Mouse (Mus musculus): Measurements from ENCODE around the gene Nsun6. TPM values are rescaled to one million over a fixed set of nuclear protein-coding genes. Genes with fewer than 3 reads are reported as not detected.

Nsun6 gene
- polyA plus RNA-seq, 1 experiment from 2014 or later, result 14.2 TPM

DNA sequence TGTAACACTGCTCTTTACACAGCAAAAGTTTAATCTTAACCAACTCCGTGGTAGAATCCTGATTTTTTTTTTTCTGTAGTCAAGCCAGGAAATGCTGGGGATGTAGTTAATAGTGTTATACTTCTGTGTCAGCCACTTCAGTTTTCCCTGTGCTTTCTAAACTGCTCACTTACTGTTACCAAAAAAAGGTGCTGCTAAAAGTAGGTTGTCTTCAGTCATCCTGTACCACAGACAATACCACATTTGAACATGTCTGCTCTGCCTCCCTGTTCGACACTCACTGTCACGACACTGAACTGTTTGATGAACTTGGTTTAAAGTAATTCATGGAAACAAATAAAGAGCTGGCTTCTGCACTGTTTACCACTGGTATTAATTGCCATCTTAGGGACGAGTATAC is 66.4 kb downstream of the Nsun6 start:
- H3K4me1 ChIP-seq, result no peaks in the 10 kb centered on the region
- no peak overlapping the region for H3K4me2 ChIP-seq (replicated peaks)
- no peak overlapping the region for H3K4me3 ChIP-seq
- H3K27me3 ChIP-seq, result no peaks in the 10 kb centered on the region
- no peak for ATAC-seq (ENCODE audit: low FRiP score)
- H3K9ac ChIP-seq, result no peak overlapping the region
- WGBS, result 90% methylated on average over 4 of the region's 4 CpGs
- H3K36me3 ChIP-seq, result peaks cover 4% of the 10 kb centered on the region; the same call in 1 of the 2 replicates
- no peaks in the 10 kb centered on the region for H3K9me3 ChIP-seq (replicated peaks)
- no peak overlapping the region for H3K27ac ChIP-seq

DNA sequence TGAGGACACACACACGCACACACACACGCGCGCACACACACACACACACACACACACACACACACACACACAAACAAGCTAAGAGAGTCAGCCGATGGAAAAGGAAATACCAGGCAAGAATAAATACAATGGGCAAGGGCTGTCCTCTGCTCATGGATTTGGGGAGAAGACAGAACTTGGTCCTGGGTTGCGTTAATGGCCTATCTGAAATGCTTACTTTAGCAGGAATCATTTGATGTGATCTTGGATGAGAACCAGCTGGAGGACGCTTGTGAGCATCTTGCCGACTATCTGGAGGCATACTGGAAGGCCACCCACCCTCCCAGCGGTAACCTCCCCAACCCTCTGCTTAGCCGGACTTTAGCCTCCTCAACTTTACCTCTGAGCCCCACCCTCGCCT is 70.8 kb downstream of the Nsun6 start:
- H3K4me3 ChIP-seq, result no peak overlapping the region
- H3K4me2 ChIP-seq (replicated peaks), result no peak overlapping the region
- no peak overlapping the region for H3K9ac ChIP-seq
- H3K9me3 ChIP-seq (replicated peaks), result no peaks in the 10 kb centered on the region
- no peak overlapping the region for H3K27ac ChIP-seq
- H3K27me3 ChIP-seq, result no peaks in the 10 kb centered on the region
- no peaks in the 10 kb centered on the region for H3K36me3 ChIP-seq
- WGBS, result 91% methylated on average over 11 of the region's 11 CpGs
- no peak for ATAC-seq (ENCODE audit: low FRiP score)
- H3K4me1 ChIP-seq, result no peaks in the 10 kb centered on the region

DNA sequence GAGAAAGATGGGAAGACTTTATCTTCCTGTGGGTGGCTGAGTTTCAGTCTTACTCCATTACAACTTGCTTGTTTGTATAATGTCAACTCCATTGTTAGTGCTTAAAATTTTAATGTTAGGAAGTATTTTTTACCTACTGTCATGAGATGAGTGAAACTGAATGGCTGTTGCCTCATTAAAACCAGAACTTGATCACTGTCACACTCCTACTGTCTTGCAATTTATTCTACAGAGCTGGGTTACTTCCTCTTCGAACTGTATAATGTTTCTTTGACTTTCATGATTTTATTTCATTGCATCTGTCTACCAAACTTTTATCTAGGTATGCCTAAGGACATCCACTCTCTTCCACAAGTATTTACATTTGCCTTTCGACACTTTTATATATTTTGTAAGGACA is 93.4 kb downstream of the Nsun6 start:
- WGBS, result 92% methylated on average over 2 of the region's 2 CpGs
- no peak for ATAC-seq (ENCODE audit: low FRiP score)
- no peak overlapping the region for H3K4me2 ChIP-seq (replicated peaks)

DNA sequence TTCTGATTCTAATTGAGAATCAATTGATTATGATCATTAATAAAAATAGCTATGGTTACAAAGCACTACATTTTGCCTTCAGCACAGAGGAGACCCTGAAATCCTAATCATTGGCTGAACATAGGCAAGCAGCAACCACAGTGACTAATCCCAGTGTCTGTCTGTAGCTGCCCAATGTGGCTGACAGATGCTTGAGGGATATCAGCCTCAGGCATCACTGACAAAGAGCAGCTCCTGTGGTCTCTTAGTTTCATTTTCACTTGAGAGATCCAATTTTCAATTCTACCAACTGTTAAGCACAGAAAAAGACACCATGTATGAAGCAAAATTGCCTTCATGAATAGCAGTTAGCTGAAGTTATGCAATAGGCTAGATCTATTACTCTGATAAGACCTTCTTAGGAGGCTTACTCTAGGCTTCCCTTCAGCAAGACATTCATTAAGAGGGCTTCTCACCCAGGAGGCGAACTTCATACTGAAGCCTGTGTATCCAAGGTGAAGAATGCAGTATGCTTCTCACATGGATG is 93.8 kb downstream of the Nsun6 start:
- Histone ChIP-seq H3K27ac (no peak overlapping the region), H3K4me2 (replicated peaks) (no peak overlapping the region), H3K36me3 (no peaks in the 10 kb centered on the region), H3K4me1 (no peaks in the 10 kb centered on the region), H3K9me3 (replicated peaks) (no peaks in the 10 kb centered on the region), H3K9ac (no peak overlapping the region), H3K27me3 (no peaks in the 10 kb centered on the region), H3K4me3 (no peak overlapping the region)
- 89% methylated on average over 1 of the region's 1 CpGs for WGBS
- ATAC-seq (ENCODE audit: low FRiP score), result no peak

More for the DNA sequence above, 93.4 kb downstream of the Nsun6 start:
- H3K9ac ChIP-seq, result no peak overlapping the region
- no peaks in the 10 kb centered on the region for H3K9me3 ChIP-seq (replicated peaks)
- no peaks in the 10 kb centered on the region for H3K36me3 ChIP-seq
- H3K27ac ChIP-seq, result no peak overlapping the region
- H3K4me3 ChIP-seq, result no peak overlapping the region
- H3K27me3 ChIP-seq, result no peaks in the 10 kb centered on the region
- H3K4me1 ChIP-seq, result no peaks in the 10 kb centered on the region

DNA sequence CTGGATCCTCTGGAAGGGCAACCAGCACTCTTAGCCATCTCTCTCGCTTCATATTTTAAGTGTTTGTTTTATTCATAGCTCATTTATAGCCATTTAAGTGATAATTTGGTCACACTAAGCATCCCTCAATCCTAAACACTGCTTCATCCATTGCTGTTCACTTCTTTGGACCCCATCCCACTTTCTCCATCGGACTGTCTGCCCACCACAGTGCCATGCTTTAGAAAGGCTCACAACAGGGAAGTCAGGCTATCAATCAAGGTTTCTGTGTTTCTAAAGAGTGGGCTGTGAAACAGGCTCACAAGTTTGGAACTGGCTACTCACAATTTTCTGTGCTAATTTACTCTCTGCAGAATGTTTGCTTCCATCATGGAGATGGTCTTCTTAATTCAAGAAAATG is 101.8 kb downstream of the Nsun6 start:
- Histone ChIP-seq H3K27me3 (no peaks in the 10 kb centered on the region), H3K4me2 (replicated peaks) (no peak overlapping the region), H3K27ac (no peak overlapping the region), H3K9ac (no peak overlapping the region), H3K4me3 (no peak overlapping the region), H3K9me3 (replicated peaks) (no peaks in the 10 kb centered on the region), H3K36me3 (no peaks in the 10 kb centered on the region), H3K4me1 (no peaks in the 10 kb centered on the region)
- no peak for ATAC-seq (ENCODE audit: low FRiP score)
- WGBS, result 56% methylated on average over 2 of the region's 2 CpGs

Other genes starting within 250 kb of the Nsun6 start
- 58.1 and 58.7 TPM in 2 replicates for gene Arl5b, start 5.7 kb downstream of the Nsun6 start, polyA plus RNA-seq (2016; fragmentation: Nextera tagmentation; extraction: Ambion mirVana)